Mouse (Mus musculus) megakaryocyte, embryonic 14.5 days (primary cell): ENCODE data around the gene Draxin.

Experiments
- FLI1 ChIP-seq: IDR thresholded peaks from 2 replicates; pipeline ENCODE4 v1.6.1; 2012; ENCODE audit warnings: low read length, inconsistent platforms, mixed read lengths
- GATA1 ChIP-seq: IDR thresholded peaks from 3 replicates; pipeline ENCODE4 v1.6.1; 2012; ENCODE audit warnings: mixed read lengths, low read length, inconsistent platforms, borderline replicate concordance

DNA sequence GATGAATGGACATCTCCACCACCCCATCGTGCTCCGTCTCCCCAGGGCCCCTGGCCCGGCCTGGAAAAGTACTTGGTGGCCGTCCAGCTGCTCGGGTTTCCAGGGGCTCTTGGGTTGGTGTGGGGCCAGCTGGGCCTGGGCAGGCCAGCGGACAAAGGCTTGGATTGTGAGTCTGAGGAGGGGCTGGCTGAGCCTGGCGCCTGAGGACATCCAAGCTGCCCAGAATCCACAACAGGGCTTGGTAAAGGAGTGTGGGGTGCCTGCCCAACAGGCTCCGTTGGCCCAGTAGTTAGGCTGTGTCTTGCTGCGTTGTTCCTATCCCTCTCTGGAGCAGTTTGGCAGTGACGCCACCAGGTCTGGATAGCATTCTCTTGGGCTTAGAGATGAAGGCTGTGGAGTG lies 35.9 kb upstream of the Draxin start:
- TF ChIP-seq GATA1 = no peak
- no peak for TF ChIP-seq FLI1
